Mouse (Mus musculus) erythroblast, embryonic 14.5 days (primary cell): Measurements from ENCODE around the gene Armh3.

Experiments
- GATA1 ChIP-seq: IDR thresholded peaks from 2 replicates; pipeline ENCODE4 v1.6.1; 2012; ENCODE audit warnings: low read length, inconsistent platforms, mixed read lengths
- TAL1 ChIP-seq: IDR thresholded peaks from 3 replicates; pipeline ENCODE4 v1.6.1; 2012; ENCODE audit warnings: low read length, inconsistent platforms, mixed read lengths

DNA sequence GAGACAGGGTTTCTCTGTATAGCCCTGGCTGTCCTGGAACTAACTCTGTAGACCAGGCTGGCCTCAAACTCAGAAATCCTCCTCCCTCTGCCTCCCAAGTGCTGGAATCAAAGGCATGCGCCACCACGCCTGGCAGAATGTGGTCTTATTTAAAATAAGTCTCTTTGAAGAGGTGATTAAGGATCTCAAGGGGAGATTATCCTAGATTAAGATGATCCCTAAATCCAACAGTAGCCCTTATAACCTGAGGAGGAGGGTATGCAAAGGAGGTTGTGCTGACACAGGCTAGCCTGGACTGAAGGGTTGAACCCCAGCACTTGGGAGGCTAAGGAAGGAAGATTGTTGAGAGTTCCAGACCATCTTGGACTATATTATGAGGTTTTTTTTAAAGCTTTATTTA lies 17.7 kb upstream of the Armh3 start:
- TF ChIP-seq TAL1 (no peak), GATA1 (no peak)
